Mouse (Mus musculus) brain, embryonic 14.5 days (tissue): ENCODE data around the gene Ccdc69.

Experiments
- CTCF ChIP-seq: fragments of 200-500 bp; IDR thresholded peaks from 2 replicates; pipeline ENCODE4 v1.5.1; 2012; ENCODE audit warnings: inconsistent platforms, mild to moderate bottlenecking, moderate library complexity, borderline replicate concordance; ENCODE audit not compliant: insufficient read depth, insufficient read length; ENCODE audit errors: extremely low read depth
- POLR2A ChIP-seq: fragments of 200-500 bp; IDR thresholded peaks from 2 replicates; pipeline ENCODE4 v1.6.1; 2012; ENCODE audit warnings: mild to moderate bottlenecking, inconsistent platforms, borderline replicate concordance; ENCODE audit not compliant: poor library complexity, insufficient read depth, insufficient read length, severe bottlenecking; ENCODE audit errors: extremely low read depth

DNA sequence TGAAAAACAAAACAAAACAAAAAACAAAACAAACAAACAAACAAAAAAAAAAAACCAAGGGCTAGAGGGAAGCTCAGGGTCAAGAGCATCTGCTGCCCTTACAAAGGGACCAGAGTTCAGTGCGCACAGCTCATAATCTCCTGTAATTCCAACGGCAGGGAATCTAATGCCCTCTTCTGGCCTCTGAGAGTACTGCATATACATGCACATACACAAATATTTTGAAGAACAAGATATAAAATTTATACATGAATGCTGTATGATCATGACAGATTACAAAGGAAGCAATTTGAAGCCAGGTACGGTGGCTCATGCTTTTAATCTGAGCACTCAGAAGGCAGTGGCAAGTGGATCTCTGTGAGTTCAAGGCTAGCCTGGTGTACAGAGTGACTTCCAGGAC is 20.4 kb downstream of the Ccdc69 start:
- TF ChIP-seq CTCF (no peak), POLR2A (no peak)
